ENCODE assay signal across 18 mouse cellular contexts in genomic region chr5:33427461-33427860, GRCm38 (mm10).
DNase-seq lines count a peak whose midpoint lies in the region.
"Had no signal": no experiment of that assay in that cellular context is flagged by ENCODE, and none has a peak within 500 bp of the region (broad histone marks: within the 10 kb centered on the region; RNA-seq: fewer than 3 reads in every experiment).

No protein-coding gene starts in this region.

- DNase-seq in retina, postnatal 1 day = peak; percentile 17
- no peak for DNase-seq in retina, embryonic 14.5 days (ENCODE audit: low spot score)
- DNase-seq in NIH3T3 (ENCODE audit: low read depth) = peak; percentile 4
- DNase-seq in fibroblast of lung, adult 2 months (ENCODE audit: low read depth) = peak; percentile 2
- DNase-seq in ovary, postnatal 10 days (ENCODE audit: low spot score) = no peak
- DNase-seq in kidney, adult 18-20 months = no peak
- DNase-seq: adrenal gland, adult 8-10 months; adrenal gland, postnatal 25 days; B cell, adult 2 months; cerebellum, adult 11-12 months; cerebellum, adult 8-10 months; cerebellum, postnatal 10 days; forebrain, postnatal 0 days; gastrocnemius, adult 2 months; gastrocnemius, postnatal 14 days; heart, adult 11 months; heart, postnatal 36 days; kidney, adult 2 months had no signal

Comparison
In these comparisons a context has a peak if more than half of its experiments do, and no peak if none do; other contexts are left out.
1. DNase-seq: peak in retina, postnatal 1 day (single experiment), NIH3T3 (single experiment) and fibroblast of lung, adult 2 months (single experiment); none in retina, embryonic 14.5 days (single experiment), ovary, postnatal 10 days (single experiment) and kidney, adult 18-20 months (single experiment).